Mouse (Mus musculus): ENCODE results near the gene Gm39653.

DNA sequence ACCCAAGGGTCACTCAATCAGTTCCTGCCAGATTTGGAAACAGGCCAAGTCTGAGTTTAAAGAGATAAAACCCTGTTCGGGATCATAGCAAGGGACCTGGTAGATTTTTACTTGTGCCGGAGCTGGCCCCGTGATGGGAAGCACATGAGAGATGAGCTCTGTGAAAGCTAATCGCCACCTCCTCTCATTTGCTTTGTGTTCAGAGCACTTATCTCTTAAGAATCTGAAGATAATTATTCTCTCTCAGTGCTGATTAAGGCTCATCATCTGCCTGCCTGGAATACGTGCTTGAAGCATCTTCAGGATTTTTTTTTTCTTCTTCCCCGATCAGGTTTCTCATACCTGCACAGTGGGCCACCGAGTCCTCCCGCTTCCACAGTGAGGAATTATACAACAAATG, 36.6 kb upstream of the Gm39653 start:
- TF ChIP-seq ZNF384 (IDR thresholded peaks at IDR 0.05; ENCODE audit: low read depth, low read length) (no peak), ZC3H11A (IDR thresholded peaks at IDR 0.05; ENCODE audit: borderline replicate concordance, low read depth, low read length) (no peak)

Measured in ES-E14 (cell line).